Mouse (Mus musculus): ENCODE results near the gene Smug1. TPM values are rescaled to one million over a fixed set of nuclear protein-coding genes. Genes with fewer than 3 reads are reported as not detected.
A peak's percentile ranks its signal among the peaks of the same experiment; 100 is the strongest.

Gene Smug1
- polyA plus RNA-seq, 1 experiment: 3.8 TPM

DNA sequence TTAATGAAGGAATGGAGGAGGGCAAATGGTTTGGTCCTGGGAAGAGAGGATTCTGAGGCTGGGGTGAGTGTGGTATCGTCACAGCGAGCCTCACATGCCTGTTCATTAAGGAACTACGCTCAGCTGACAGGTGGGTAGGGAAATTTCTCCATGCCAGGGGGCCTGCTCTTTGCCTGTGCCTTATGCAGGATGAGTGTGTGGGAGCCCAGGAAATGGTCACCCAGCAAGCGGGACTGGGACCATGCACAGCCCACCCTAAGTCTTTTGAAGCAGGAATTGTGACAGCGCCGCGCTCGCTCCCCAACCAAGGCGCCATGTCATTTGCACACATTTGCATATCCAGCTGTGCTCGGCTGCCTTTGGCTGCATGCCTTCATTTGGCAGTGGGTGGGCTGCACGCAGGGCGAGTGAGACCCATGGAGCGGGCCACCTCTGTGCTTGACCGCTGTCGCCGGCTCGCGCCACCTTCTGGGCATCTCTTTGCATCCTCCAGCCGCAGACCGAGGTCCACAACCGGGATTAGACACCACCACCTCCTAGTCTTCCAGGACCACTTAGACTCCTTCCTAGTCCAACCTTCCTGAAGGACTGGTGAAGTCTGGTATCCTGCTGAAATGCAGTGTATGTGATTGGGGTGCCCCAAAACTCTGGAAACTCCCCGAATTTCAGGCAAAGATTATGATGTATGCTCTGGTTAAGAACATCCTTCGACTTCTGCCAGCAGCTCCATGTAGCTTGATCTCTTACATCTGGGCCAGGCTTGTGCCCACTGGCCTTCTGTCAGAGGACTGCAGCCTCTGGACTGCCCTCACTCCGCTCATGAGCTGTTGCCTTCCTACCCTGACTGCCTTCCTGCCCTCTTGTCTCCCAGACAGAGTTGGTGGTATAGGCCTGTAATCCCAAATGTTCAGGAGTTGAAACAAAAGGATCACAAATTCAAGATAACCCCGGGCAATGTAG lies 17.0 kb upstream of the Smug1 start:
- Histone ChIP-seq H3K27ac (ENCODE audit: control insufficient read depth, insufficient read depth, low read depth, low read length) (no peak overlapping the region), H3K4me1 (ENCODE audit: control insufficient read depth, insufficient read depth, low read length) (peaks cover 5% of the 10 kb centered on the region), H3K36me3 (ENCODE audit: control insufficient read depth, insufficient read depth, low read length) (no peaks in the 10 kb centered on the region), H3K27me3 (ENCODE audit: control insufficient read depth, insufficient read depth, low read length) (no peaks in the 10 kb centered on the region; the same call in 1 of the 2 replicates), H3K4me3 (ENCODE audit: control insufficient read depth, low read depth, low read length) (no peak overlapping the region)
- TF ChIP-seq POLR2A (IDR thresholded peaks at IDR 0.05; ENCODE audit: control insufficient read depth, low read depth, low read length): no peak
- no peak for TF ChIP-seq CTCF (IDR thresholded peaks at IDR 0.05; ENCODE audit: control insufficient read depth, insufficient read depth, insufficient replicate concordance, low read depth, low read length)

DNA sequence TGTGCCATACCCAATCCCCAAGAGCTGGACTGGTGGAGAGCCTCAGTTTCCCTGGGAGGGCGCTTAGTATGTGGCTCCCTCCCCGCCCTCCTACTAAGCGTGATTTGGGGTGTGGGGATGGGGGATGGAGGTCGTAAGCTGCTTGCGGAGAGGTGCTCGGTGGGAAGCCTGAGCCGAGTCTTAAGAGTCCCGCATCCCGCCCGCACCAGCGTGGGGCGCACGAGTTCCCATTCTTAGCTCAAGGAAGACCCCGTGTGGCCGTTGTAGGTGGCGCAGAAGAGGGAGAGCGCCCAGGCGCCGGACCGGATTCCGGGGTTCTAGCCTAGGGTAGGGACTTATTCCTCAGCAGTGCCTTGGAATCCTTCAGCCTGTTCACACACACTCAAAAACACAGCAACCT lies 16.2 kb upstream of the Smug1 start:
- peak overlapping the region; percentile 43 for H3K4me3 ChIP-seq (ENCODE audit: control insufficient read depth, low read depth, low read length)
- H3K27me3 ChIP-seq (ENCODE audit: control insufficient read depth, insufficient read depth, low read length): no peaks in the 10 kb centered on the region; the same call in 1 of the 2 replicates
- no peak for TF ChIP-seq POLR2A (IDR thresholded peaks at IDR 0.05; ENCODE audit: control insufficient read depth, low read depth, low read length)
- TF ChIP-seq CTCF (IDR thresholded peaks at IDR 0.05; ENCODE audit: control insufficient read depth, insufficient read depth, insufficient replicate concordance, low read depth, low read length): peak; percentile 47; the same call in 1 of the 2 replicates
- no peaks in the 10 kb centered on the region for H3K36me3 ChIP-seq (ENCODE audit: control insufficient read depth, insufficient read depth, low read length)
- peaks cover 5% of the 10 kb centered on the region for H3K4me1 ChIP-seq (ENCODE audit: control insufficient read depth, insufficient read depth, low read length)
- no peak overlapping the region for H3K27ac ChIP-seq (ENCODE audit: control insufficient read depth, insufficient read depth, low read depth, low read length)

DNA sequence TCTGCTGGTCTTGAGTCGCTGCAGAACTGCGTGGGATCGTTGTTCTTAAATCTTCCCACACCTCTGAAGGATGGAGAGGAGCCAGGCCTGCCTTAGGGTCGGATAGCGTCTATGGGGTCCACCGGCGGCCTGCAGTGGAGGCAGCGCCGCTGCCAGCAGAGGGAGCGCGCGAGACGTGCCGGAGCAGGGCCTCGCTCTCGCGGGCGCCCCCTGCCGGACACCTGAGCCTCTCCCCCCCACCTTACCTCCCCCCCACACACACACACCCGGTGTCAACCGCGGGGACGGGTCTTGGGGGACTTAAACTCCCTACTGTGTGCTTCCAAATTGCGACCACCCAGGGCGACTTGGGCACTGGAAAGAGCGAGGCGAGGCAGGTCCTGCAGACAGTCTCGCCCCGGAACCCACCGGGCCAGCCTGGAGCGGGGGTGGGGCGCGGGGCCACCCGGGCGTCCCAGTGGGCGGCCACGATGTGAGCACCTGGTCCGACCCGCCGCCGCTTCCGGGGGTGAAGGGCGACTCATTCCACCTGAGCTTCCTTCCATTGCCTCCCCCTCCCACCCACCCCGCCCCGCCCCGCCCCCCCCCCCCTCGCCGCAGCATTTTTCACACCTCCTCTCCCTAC lies 15.4 kb upstream of the Smug1 start:
- H3K36me3 ChIP-seq (ENCODE audit: control insufficient read depth, insufficient read depth, low read length): no peaks in the 10 kb centered on the region
- H3K4me1 ChIP-seq (ENCODE audit: control insufficient read depth, insufficient read depth, low read length): peaks cover 11% of the 10 kb centered on the region
- TF ChIP-seq POLR2A (IDR thresholded peaks at IDR 0.05; ENCODE audit: control insufficient read depth, low read depth, low read length): no peak; the same call in 1 of the 2 replicates
- peak; percentile 99 for TF ChIP-seq CTCF (IDR thresholded peaks at IDR 0.05; ENCODE audit: control insufficient read depth, insufficient read depth, insufficient replicate concordance, low read depth, low read length)
- peak overlapping the region; percentile 66 for H3K4me3 ChIP-seq (ENCODE audit: control insufficient read depth, low read depth, low read length)
- H3K27me3 ChIP-seq (ENCODE audit: control insufficient read depth, insufficient read depth, low read length): no peaks in the 10 kb centered on the region; the same call in 1 of the 2 replicates
- no peak overlapping the region for H3K27ac ChIP-seq (ENCODE audit: control insufficient read depth, insufficient read depth, low read depth, low read length)

DNA sequence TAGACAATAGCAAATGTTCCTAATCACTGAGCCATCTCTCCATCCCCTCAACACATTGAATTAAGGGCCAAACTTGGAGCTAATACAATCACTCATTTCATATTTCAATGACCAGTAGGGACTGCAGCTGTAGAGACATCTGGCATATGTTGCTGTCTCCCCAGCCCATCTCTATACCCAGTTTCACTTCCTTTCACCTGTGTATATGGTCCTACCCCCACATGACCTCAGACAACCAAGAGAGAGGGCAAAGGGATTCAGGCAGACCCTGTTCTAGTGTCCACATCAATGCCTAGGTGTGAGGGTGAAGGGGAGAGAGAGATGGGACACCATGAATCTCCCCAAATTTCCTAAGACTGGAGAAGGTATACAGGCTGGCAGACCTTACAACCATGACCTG lies 13.5 kb upstream of the Smug1 start:
- Histone ChIP-seq H3K27ac (ENCODE audit: control insufficient read depth, insufficient read depth, low read depth, low read length) (no peak overlapping the region), H3K27me3 (ENCODE audit: control insufficient read depth, insufficient read depth, low read length) (no peaks in the 10 kb centered on the region; the same call in 1 of the 2 replicates), H3K4me3 (ENCODE audit: control insufficient read depth, low read depth, low read length) (no peak overlapping the region), H3K36me3 (ENCODE audit: control insufficient read depth, insufficient read depth, low read length) (no peaks in the 10 kb centered on the region), H3K4me1 (ENCODE audit: control insufficient read depth, insufficient read depth, low read length) (peaks cover 13% of the 10 kb centered on the region)
- TF ChIP-seq POLR2A (IDR thresholded peaks at IDR 0.05; ENCODE audit: control insufficient read depth, low read depth, low read length): no peak

DNA sequence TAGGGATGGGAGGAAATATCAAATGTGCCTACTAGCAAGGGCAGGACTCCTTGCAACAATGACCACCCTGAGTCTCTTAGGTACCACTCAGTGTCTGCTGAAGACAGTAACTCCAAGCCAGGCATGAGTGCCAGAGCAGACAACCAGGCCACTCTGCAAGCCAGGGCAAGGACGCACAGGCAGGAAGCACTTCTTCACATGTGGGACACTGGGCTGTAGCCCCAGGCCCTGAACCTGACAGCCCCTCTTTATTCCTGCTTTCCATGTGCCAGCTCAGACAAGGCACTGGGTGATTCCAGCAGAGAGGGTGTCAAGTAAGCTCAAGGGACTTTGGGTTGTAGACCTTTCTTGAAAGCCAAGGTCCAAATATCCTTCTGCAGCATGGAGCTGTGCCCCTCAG lies 11.9 kb upstream of the Smug1 start:
- no peak overlapping the region for H3K27ac ChIP-seq (ENCODE audit: control insufficient read depth, insufficient read depth, low read depth, low read length)
- TF ChIP-seq POLR2A (IDR thresholded peaks at IDR 0.05; ENCODE audit: control insufficient read depth, low read depth, low read length) (no peak), CTCF (IDR thresholded peaks at IDR 0.05; ENCODE audit: control insufficient read depth, insufficient read depth, insufficient replicate concordance, low read depth, low read length) (no peak)
- H3K36me3 ChIP-seq (ENCODE audit: control insufficient read depth, insufficient read depth, low read length): no peaks in the 10 kb centered on the region
- peaks cover 13% of the 10 kb centered on the region for H3K4me1 ChIP-seq (ENCODE audit: control insufficient read depth, insufficient read depth, low read length)
- H3K27me3 ChIP-seq (ENCODE audit: control insufficient read depth, insufficient read depth, low read length): no peaks in the 10 kb centered on the region; the same call in 1 of the 2 replicates
- no peak overlapping the region for H3K4me3 ChIP-seq (ENCODE audit: control insufficient read depth, low read depth, low read length)

DNA sequence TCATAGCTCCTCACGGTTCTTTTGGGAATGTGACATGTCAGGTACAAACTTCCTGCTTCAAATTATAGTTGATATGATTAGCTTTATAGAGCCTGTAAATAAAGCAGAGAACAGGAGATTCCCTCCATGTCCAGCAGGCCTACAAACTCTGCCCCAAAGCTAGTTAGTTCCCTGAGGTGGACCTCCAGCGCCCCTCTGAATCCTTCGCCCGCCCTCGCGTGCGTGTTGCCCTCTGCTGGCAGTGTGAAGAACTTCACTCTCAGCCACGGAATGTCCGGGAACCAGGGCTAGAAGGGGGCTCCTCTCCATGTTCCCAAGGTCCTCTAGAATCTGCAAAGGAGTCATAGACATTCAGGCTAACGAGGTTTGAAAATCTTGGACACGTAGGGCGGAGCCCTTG lies 11.2 kb upstream of the Smug1 start:
- Histone ChIP-seq H3K4me3 (ENCODE audit: control insufficient read depth, low read depth, low read length) (no peak overlapping the region), H3K4me1 (ENCODE audit: control insufficient read depth, insufficient read depth, low read length) (peaks cover 13% of the 10 kb centered on the region), H3K27ac (ENCODE audit: control insufficient read depth, insufficient read depth, low read depth, low read length) (no peak overlapping the region), H3K27me3 (ENCODE audit: control insufficient read depth, insufficient read depth, low read length) (no peaks in the 10 kb centered on the region; the same call in 1 of the 2 replicates), H3K36me3 (ENCODE audit: control insufficient read depth, insufficient read depth, low read length) (no peaks in the 10 kb centered on the region)
- TF ChIP-seq CTCF (IDR thresholded peaks at IDR 0.05; ENCODE audit: control insufficient read depth, insufficient read depth, insufficient replicate concordance, low read depth, low read length): peak; percentile 83
- TF ChIP-seq POLR2A (IDR thresholded peaks at IDR 0.05; ENCODE audit: control insufficient read depth, low read depth, low read length): no peak

DNA sequence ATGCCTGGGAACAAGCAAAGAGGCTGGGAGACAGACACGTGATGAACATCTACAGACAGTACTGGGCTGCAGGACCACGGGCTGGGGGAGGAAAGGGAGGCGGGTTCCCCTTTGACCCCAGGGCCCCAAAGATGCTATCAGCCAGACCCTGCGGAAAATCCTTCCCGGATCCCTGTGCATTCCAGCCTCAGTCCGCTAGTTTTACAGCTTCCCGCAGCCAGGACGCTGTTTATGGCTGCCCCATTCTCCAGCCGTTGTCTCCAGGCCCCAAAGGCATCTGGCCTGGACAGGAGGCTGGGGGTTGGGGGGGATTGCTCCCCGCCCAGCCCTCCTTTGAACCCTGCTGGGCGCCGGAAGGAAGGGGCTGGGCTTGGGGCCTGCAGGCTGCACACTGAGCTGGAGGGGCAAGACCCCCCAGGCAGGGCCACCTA lies 10.7 kb upstream of the Smug1 start:
- Histone ChIP-seq H3K36me3 (ENCODE audit: control insufficient read depth, insufficient read depth, low read length) (no peaks in the 10 kb centered on the region), H3K27ac (ENCODE audit: control insufficient read depth, insufficient read depth, low read depth, low read length) (no peak overlapping the region), H3K4me1 (ENCODE audit: control insufficient read depth, insufficient read depth, low read length) (peaks cover 13% of the 10 kb centered on the region), H3K4me3 (ENCODE audit: control insufficient read depth, low read depth, low read length) (no peak overlapping the region), H3K27me3 (ENCODE audit: control insufficient read depth, insufficient read depth, low read length) (no peaks in the 10 kb centered on the region)
- TF ChIP-seq CTCF (IDR thresholded peaks at IDR 0.05; ENCODE audit: control insufficient read depth, insufficient read depth, insufficient replicate concordance, low read depth, low read length): no peak
- no peak for TF ChIP-seq POLR2A (IDR thresholded peaks at IDR 0.05; ENCODE audit: control insufficient read depth, low read depth, low read length)

All from testis, adult 2 months (tissue).